Mouse (Mus musculus): ENCODE results near the gene Acnat1. TPM values are rescaled to one million over a fixed set of nuclear protein-coding genes. Genes with fewer than 3 reads are reported as not detected.

The Acnat1 gene
- polyA plus RNA-seq, 1 experiment = not detected

Other genes starting within 250 kb of the Acnat1 start
- gene Acnat2, start 65.8 kb downstream of the Acnat1 start, polyA plus RNA-seq (2012; ENCODE audit: insufficient read depth, insufficient read length, missing spikeins) = not detected in 2 replicates
- not detected in 2 replicates for gene Baat, start 32.6 kb upstream of the Acnat1 start, polyA plus RNA-seq (2012; ENCODE audit: insufficient read depth, insufficient read length, missing spikeins)
- gene Mrpl50, start 47.2 kb upstream of the Acnat1 start, polyA plus RNA-seq (2012; ENCODE audit: insufficient read depth, insufficient read length, missing spikeins) = 129 and 144 TPM in 2 replicates
- gene Zfp189, start 47.3 kb upstream of the Acnat1 start, polyA plus RNA-seq (2012; ENCODE audit: insufficient read depth, insufficient read length, missing spikeins) = 4.7 and 7.5 TPM in 2 replicates
- 0.92 and 2.5 TPM in 2 replicates for gene Aldob, start 75.6 kb upstream of the Acnat1 start, polyA plus RNA-seq (2012; ENCODE audit: insufficient read depth, insufficient read length, missing spikeins)
- gene Tmem246, start 124.0 kb upstream of the Acnat1 start, polyA plus RNA-seq (2012; ENCODE audit: insufficient read depth, insufficient read length, missing spikeins) = 21.1 and 33.7 TPM in 2 replicates
- 19.0 and 21.0 TPM in 2 replicates for gene Rnf20, start 158.1 kb upstream of the Acnat1 start, polyA plus RNA-seq (2012; ENCODE audit: insufficient read depth, insufficient read length, missing spikeins)
- not detected in 2 replicates for gene Ppp3r2, start 208.1 kb upstream of the Acnat1 start, polyA plus RNA-seq (2012; ENCODE audit: insufficient read depth, insufficient read length, missing spikeins)